In the genomic region with DNA sequence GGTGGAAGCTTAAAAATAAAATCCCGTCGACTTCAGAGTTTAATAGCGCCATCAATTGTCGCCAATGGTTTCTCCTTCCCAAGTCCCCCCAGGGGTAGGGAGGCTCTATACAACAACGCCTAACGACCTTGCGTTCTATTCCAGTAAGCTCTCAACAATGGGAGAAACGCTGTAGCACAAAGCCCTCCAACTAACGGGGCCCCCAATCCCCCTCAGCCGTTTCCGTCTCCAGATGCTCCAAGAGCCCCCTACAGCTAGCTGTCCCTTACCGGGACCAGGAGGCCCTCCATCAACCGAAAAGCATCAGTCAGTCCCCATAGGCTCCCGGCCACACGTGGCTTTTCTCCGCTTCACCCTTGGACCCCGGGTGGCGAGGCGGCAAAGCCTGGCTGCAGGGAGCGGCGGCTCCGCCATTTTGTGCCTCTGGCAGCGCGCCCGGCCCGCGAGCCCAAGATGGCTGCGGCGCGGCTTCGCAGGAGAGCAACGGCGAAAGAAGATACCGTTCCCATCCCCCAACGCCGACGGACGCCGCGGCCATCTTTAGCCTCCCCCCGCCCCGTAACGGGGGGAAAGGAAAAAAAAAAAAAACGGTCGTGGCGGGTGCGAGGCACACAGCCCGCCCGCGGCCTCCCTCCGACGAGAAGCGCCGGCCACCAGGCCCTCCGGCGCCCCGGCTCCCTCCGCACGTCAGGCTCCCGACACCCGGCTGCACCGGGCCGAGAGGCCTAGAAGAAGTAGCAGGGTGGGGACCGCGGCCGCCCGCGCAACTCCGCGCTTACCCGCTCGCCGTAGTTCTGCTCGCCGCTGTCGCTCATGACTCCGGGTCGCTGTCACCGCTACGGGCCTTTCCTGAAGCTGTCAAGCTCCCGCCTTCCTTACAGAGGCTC, we compare ENCODE assay signal across 8 mouse cellular contexts. TPM values are rescaled to one million over a fixed set of nuclear protein-coding genes. Genes with fewer than 3 reads are reported as not detected.
DNase-seq lines count a peak whose midpoint lies in the region; ATAC-seq and TF ChIP-seq lines count a peak whose summit lies in the region.

No protein-coding gene starts in this region.

- WGBS in bone marrow, adult 2 months = under 1% methylated on average over 79 of the region's 81 CpGs
- WGBS in embryonic facial prominence, embryonic 14.5 days = 0% methylated on average over 23 of the region's 81 CpGs
- under 1% methylated on average over 67 of the region's 81 CpGs for WGBS in kidney, embryonic 14.5 days
- WGBS in limb, embryonic 15.5 days = under 1% methylated on average over 77 of the region's 81 CpGs
- under 1% methylated on average over 65 of the region's 81 CpGs for WGBS in midbrain, postnatal 0 days

- H3K27me3 ChIP-seq in embryonic facial prominence, embryonic 14.5 days (replicated peaks; ENCODE audit: control insufficient read depth, insufficient read depth, low read length) = no peaks in the 10 kb centered on the region
- no peaks in the 10 kb centered on the region for H3K27me3 ChIP-seq in kidney, embryonic 14.5 days (ENCODE audit: control insufficient read depth, insufficient read depth, low read length)
- H3K27me3 ChIP-seq in limb, embryonic 15.5 days = no peaks in the 10 kb centered on the region
- H3K27me3 ChIP-seq in midbrain, postnatal 0 days (ENCODE audit: insufficient read depth, low read length) = no peaks in the 10 kb centered on the region

- peaks cover 1% of the 10 kb centered on the region; the same call in 1 of the 2 replicates for H3K4me1 ChIP-seq in bone marrow, adult 2 months (ENCODE audit: control insufficient read depth, insufficient read depth, low read length)
- peaks cover 16% of the 10 kb centered on the region for H3K4me1 ChIP-seq in embryonic facial prominence, embryonic 14.5 days (ENCODE audit: control insufficient read depth, insufficient read depth, low read length)
- H3K4me1 ChIP-seq in kidney, embryonic 14.5 days (ENCODE audit: control insufficient read depth, insufficient read depth, low read length) = peaks cover 6% of the 10 kb centered on the region; the same call in 1 of the 2 replicates
- peaks cover 19% of the 10 kb centered on the region for H3K4me1 ChIP-seq in limb, embryonic 15.5 days
- no peaks in the 10 kb centered on the region for H3K4me1 ChIP-seq in midbrain, postnatal 0 days (ENCODE audit: insufficient read depth, low read length)

- peak overlapping the region; percentile 96 for H3K27ac ChIP-seq in bone marrow, adult 2 months (ENCODE audit: control insufficient read depth, insufficient read depth, low read depth, low read length, poor library complexity)
- peak overlapping the region; percentile 98 for H3K27ac ChIP-seq in embryonic facial prominence, embryonic 14.5 days (replicated peaks; ENCODE audit: low read depth, low read length)
- peak overlapping the region; percentile 95 for H3K27ac ChIP-seq in kidney, embryonic 14.5 days (ENCODE audit: low read depth, low read length)
- H3K27ac ChIP-seq in limb, embryonic 15.5 days = peak overlapping the region; percentile 97
- peak overlapping the region; percentile 97 for H3K27ac ChIP-seq in midbrain, postnatal 0 days (ENCODE audit: low read depth, low read length)

- H3K9me3 ChIP-seq in embryonic facial prominence, embryonic 14.5 days (ENCODE audit: control insufficient read depth, low read length) = no peaks in the 10 kb centered on the region
- H3K9me3 ChIP-seq in kidney, embryonic 14.5 days (ENCODE audit: control insufficient read depth, low read length) = no peaks in the 10 kb centered on the region
- no peaks in the 10 kb centered on the region for H3K9me3 ChIP-seq in limb, embryonic 15.5 days
- no peaks in the 10 kb centered on the region for H3K9me3 ChIP-seq in midbrain, postnatal 0 days (ENCODE audit: low read length)

- peak overlapping the region; percentile 66 for H3K4me2 ChIP-seq in embryonic facial prominence, embryonic 14.5 days (ENCODE audit: low read depth, low read length)
- peak overlapping the region; percentile 77 for H3K4me2 ChIP-seq in kidney, embryonic 14.5 days (replicated peaks; ENCODE audit: low read depth, low read length)
- H3K4me2 ChIP-seq in limb, embryonic 15.5 days = peak overlapping the region; percentile 60
- H3K4me2 ChIP-seq in midbrain, postnatal 0 days (ENCODE audit: low read depth, low read length, poor library complexity, severe bottlenecking) = peak overlapping the region; percentile 66

- peak overlapping the region; percentile 97 for H3K4me3 ChIP-seq in bone marrow, adult 2 months (replicated peaks; ENCODE audit: control insufficient read depth, low read depth, low read length)
- peak overlapping the region; percentile 64 for H3K4me3 ChIP-seq in embryonic facial prominence, embryonic 14.5 days (ENCODE audit: low read depth, low read length)
- peak overlapping the region; percentile 91 for H3K4me3 ChIP-seq in kidney, embryonic 14.5 days (ENCODE audit: low read length)
- H3K4me3 ChIP-seq in limb, embryonic 15.5 days = peak overlapping the region; percentile 95
- peak overlapping the region; percentile 85 for H3K4me3 ChIP-seq in midbrain, postnatal 0 days (ENCODE audit: low read depth, low read length)

- TF ChIP-seq CTCF in bone marrow, adult 2 months (IDR thresholded peaks at IDR 0.05; ENCODE audit: control insufficient read depth, insufficient read depth, low read length) = no peak
- peak; percentile 25; the same call in 1 of the 2 replicates for TF ChIP-seq CTCF in midbrain, postnatal 0 days (IDR thresholded peaks at IDR 0.05)

- peak overlapping the region; percentile 99 for H3K9ac ChIP-seq in embryonic facial prominence, embryonic 14.5 days (ENCODE audit: low read depth, low read length)
- H3K9ac ChIP-seq in kidney, embryonic 14.5 days (ENCODE audit: low read depth, low read length) = peak overlapping the region; percentile 98
- H3K9ac ChIP-seq in limb, embryonic 15.5 days = peak overlapping the region; percentile 98
- H3K9ac ChIP-seq in midbrain, postnatal 0 days (replicated peaks; ENCODE audit: low read length, poor library complexity, severe bottlenecking) = peak overlapping the region; percentile 87

- 0 out of 2 replicates have a peak, but pooled peaks have one; percentile 15 for TF ChIP-seq POLR2A in bone marrow, adult 2 months (IDR thresholded peaks at IDR 0.05; ENCODE audit: borderline replicate concordance, control insufficient read depth, low read depth, low read length)

- DNase-seq in 416B (ENCODE audit: low read depth) = peak; percentile 78
- DNase-seq in embryonic facial prominence, embryonic 14.5 days (ENCODE audit: low spot score) = peak; percentile 92
- DNase-seq in heart, adult 9 months (ENCODE audit: low spot score in 2 of 2) = peak; percentile 66 to 78
- peak; percentile 92 for DNase-seq in midbrain, postnatal 0 days (ENCODE audit: low spot score)
- peak; percentile 66 to 83 for DNase-seq in spleen, postnatal 14 days (ENCODE audit: low spot score in 2 of 2)

- ATAC-seq in embryonic facial prominence, embryonic 14.5 days (ENCODE audit: low read depth) = peak; percentile 48
- ATAC-seq in kidney, embryonic 14.5 days (ENCODE audit: low FRiP score, low TSS enrichment) = peak; percentile 67
- ATAC-seq in limb, embryonic 15.5 days (ENCODE audit: insufficient number of reproducible peaks, low FRiP score, low TSS enrichment, low read depth) = peak; percentile 67
- peak; percentile 75 for ATAC-seq in midbrain, postnatal 0 days (ENCODE audit: low FRiP score)

- no peaks in the 10 kb centered on the region for H3K36me3 ChIP-seq in embryonic facial prominence, embryonic 14.5 days (ENCODE audit: control insufficient read depth, insufficient read depth, low read length)
- H3K36me3 ChIP-seq in kidney, embryonic 14.5 days (ENCODE audit: control insufficient read depth, insufficient read depth, low read length) = no peaks in the 10 kb centered on the region
- H3K36me3 ChIP-seq in limb, embryonic 15.5 days = no peaks in the 10 kb centered on the region
- no peaks in the 10 kb centered on the region for H3K36me3 ChIP-seq in midbrain, postnatal 0 days (ENCODE audit: insufficient read depth, low read length)

RNA-seq across cellular contexts. Expression of a gene that starts 0.6 kb away (rescaled TPM):
- 105 and 128 TPM in 2 replicates for polyA plus RNA-seq in bone marrow, adult 2 months (2011; ENCODE audit: insufficient read depth, insufficient read length, low replicate concordance, missing spikeins)
- 266 and 290 TPM in 2 replicates for polyA plus RNA-seq in embryonic facial prominence, embryonic 14.5 days (2014; fragmentation: Nextera tagmentation; extraction: Ambion mirVana)
- polyA plus RNA-seq in kidney, embryonic 14.5 days (2014; fragmentation: Nextera tagmentation; extraction: Ambion mirVana) = 410 and 424 TPM in 2 replicates
- polyA plus RNA-seq in limb, embryonic 15.5 days (2015; fragmentation: Nextera tagmentation; extraction: Ambion mirVana) = 303 and 333 TPM in 2 replicates
- 128 and 170 TPM in 2 replicates for total RNA-seq in midbrain, postnatal 0 days (2014; rRNA removed)
- 179 and 208 TPM in 2 replicates for polyA plus RNA-seq in midbrain, postnatal 0 days (2015; fragmentation: Nextera tagmentation; extraction: Ambion mirVana)

Comparison
In these comparisons a context has a peak if more than half of its experiments do, and no peak if none do; other contexts are left out.
1. Peak in every context shown above with its lines: DNase-seq, ATAC-seq, H3K4me3 ChIP-seq and H3K27ac ChIP-seq.